Mouse (Mus musculus) hindbrain, embryonic 16.5 days (tissue): ENCODE results near the gene Mapk10. TPM values are rescaled to one million over a fixed set of nuclear protein-coding genes. Genes with fewer than 3 reads are reported as not detected.
A peak's percentile ranks its signal among the peaks of the same experiment; 100 is the strongest.

ENCODE experiments used
- ATAC-seq: fragments of 200-750 bp; cut with Nextera tagmentation; 2 replicates; pipeline ENCODE4 v1.8.0; 2017; ENCODE audit warnings: moderate TSS enrichment, moderate library complexity
- H3K27ac ChIP-seq: fragments of 300-500 bp; sonication (generic); 2 replicates; pipeline ENCODE4 v1.5.1; 2014; ENCODE audit warnings: low read depth, mild to moderate bottlenecking, control low read depth, low read length, moderate library complexity
- H3K27me3 ChIP-seq: fragments of 300-500 bp; sonication (generic); replicated peaks from 2 replicates; pipeline ENCODE4 v1.6.1; 2014; ENCODE audit warnings: low read length; ENCODE audit not compliant: control insufficient read depth, insufficient read depth
- H3K36me3 ChIP-seq: fragments of 300-500 bp; sonication (generic); 2 replicates; pipeline ENCODE4 v1.6.1; 2014; ENCODE audit warnings: mild to moderate bottlenecking, low read length, moderate library complexity, mixed read lengths; ENCODE audit not compliant: control insufficient read depth, insufficient read depth
- H3K4me1 ChIP-seq: fragments of 300-500 bp; sonication (generic); 2 replicates; pipeline ENCODE4 v1.6.1; 2014; ENCODE audit warnings: low read depth, low read length; ENCODE audit not compliant: control insufficient read depth, insufficient read depth
- H3K4me2 ChIP-seq: fragments of 300-500 bp; sonication (generic); 2 replicates; pipeline ENCODE4 v1.6.1; 2014; ENCODE audit warnings: mild to moderate bottlenecking, low read length, control low read depth, moderate library complexity
- H3K4me3 ChIP-seq: fragments of 300-500 bp; sonication (generic); 2 replicates; pipeline ENCODE4 v1.5.1; 2014; ENCODE audit warnings: mild to moderate bottlenecking, low read length, control low read depth, moderate library complexity
- H3K9ac ChIP-seq: fragments of 300-500 bp; sonication (generic); 2 replicates; pipeline ENCODE4 v1.6.1; 2014; ENCODE audit warnings: low read depth, mild to moderate bottlenecking, control low read depth, low read length, moderate library complexity
- H3K9me3 ChIP-seq: fragments of 300-500 bp; sonication (generic); 2 replicates; pipeline ENCODE4 v1.6.1; 2014; ENCODE audit warnings: mild to moderate bottlenecking, low read length, moderate library complexity; ENCODE audit not compliant: control insufficient read depth
- WGBS: fragments of 180-500 bp; shearing (Covaris S2); extraction: QIAGEN DNeasy Blood & Tissue Kit; methylation state at CpG from one replicate; pipeline ENCODE4 v1.1.7; 2014; 5-methylcytosine and 5-hydroxymethylcytosine counted together
- polyA plus RNA-seq: library from polyadenylated mRNA; unstranded; fragments of >200 nt; fragmentation: Nextera tagmentation; extraction: Ambion mirVana; gene quantifications from 2 replicates; pipeline ENCODE4 v1.2.1, GENCODE M21; 2015

The Mapk10 gene
- polyA plus RNA-seq, 1 experiment from 2014 or later: 92.4 TPM

- no peaks in the 10 kb centered on the region for H3K27me3 ChIP-seq
- peak overlapping the region; percentile 30 for H3K4me2 ChIP-seq
- no peaks in the 10 kb centered on the region for H3K9me3 ChIP-seq
- H3K9ac ChIP-seq: no peak overlapping the region
- 19% methylated on average over 8 of the region's 8 CpGs for WGBS
- ATAC-seq: peak; percentile 69
- peak overlapping the region; percentile 77 for H3K27ac ChIP-seq
- H3K4me1 ChIP-seq: peaks cover 23% of the 10 kb centered on the region
- H3K4me3 ChIP-seq: no peak overlapping the region
- H3K36me3 ChIP-seq: no peaks in the 10 kb centered on the region
Observed at GRCm38 (mm10) chr5:103160314-103161195, 50.6 kb downstream of the Mapk10 start.

GRCm38 (mm10) chr5:103140935-103141334 is 70.2 kb downstream of the Mapk10 start:
- 36% methylated on average over 5 of the region's 5 CpGs for WGBS
- Histone ChIP-seq H3K27me3 (no peaks in the 10 kb centered on the region), H3K4me2 (no peak overlapping the region), H3K4me3 (no peak overlapping the region), H3K4me1 (peaks cover 4% of the 10 kb centered on the region), H3K27ac (peak overlapping the region; percentile 23; the same call in 1 of the 2 replicates), H3K36me3 (no peaks in the 10 kb centered on the region), H3K9me3 (no peaks in the 10 kb centered on the region), H3K9ac (no peak overlapping the region)
- peak; percentile 50; the same call in 1 of the 2 replicates for ATAC-seq

- Histone ChIP-seq H3K27me3 (no peaks in the 10 kb centered on the region), H3K9ac (no peak overlapping the region), H3K36me3 (no peaks in the 10 kb centered on the region), H3K9me3 (no peaks in the 10 kb centered on the region), H3K4me3 (no peak overlapping the region), H3K4me2 (no peak overlapping the region), H3K27ac (no peak overlapping the region), H3K4me1 (no peaks in the 10 kb centered on the region)
- ATAC-seq: no peak
- 77% methylated on average over 9 of the region's 9 CpGs for WGBS
Observed at GRCm38 (mm10) chr5:103134839-103135238, 76.3 kb downstream of the Mapk10 start.

GRCm38 (mm10) chr5:103133626-103134025 is 77.5 kb downstream of the Mapk10 start:
- ATAC-seq: no peak
- H3K27ac ChIP-seq: no peak overlapping the region
- no peaks in the 10 kb centered on the region for H3K36me3 ChIP-seq
- no peak overlapping the region for H3K4me3 ChIP-seq
- 83% methylated on average over 9 of the region's 9 CpGs for WGBS
- H3K9ac ChIP-seq: no peak overlapping the region
- H3K27me3 ChIP-seq: no peaks in the 10 kb centered on the region
- no peaks in the 10 kb centered on the region for H3K9me3 ChIP-seq
- H3K4me1 ChIP-seq: no peaks in the 10 kb centered on the region
- H3K4me2 ChIP-seq: no peak overlapping the region

GRCm38 (mm10) chr5:103132814-103133213 is 78.3 kb downstream of the Mapk10 start:
- Histone ChIP-seq H3K4me2 (no peak overlapping the region), H3K36me3 (no peaks in the 10 kb centered on the region), H3K4me3 (no peak overlapping the region), H3K9ac (no peak overlapping the region), H3K4me1 (no peaks in the 10 kb centered on the region), H3K9me3 (no peaks in the 10 kb centered on the region), H3K27ac (no peak overlapping the region), H3K27me3 (no peaks in the 10 kb centered on the region)
- ATAC-seq: no peak
- 76% methylated on average over 6 of the region's 6 CpGs for WGBS

- H3K27me3 ChIP-seq: no peaks in the 10 kb centered on the region
- no peak for ATAC-seq
- no peak overlapping the region for H3K9ac ChIP-seq
- H3K27ac ChIP-seq: no peak overlapping the region
- 89% methylated on average over 3 of the region's 3 CpGs for WGBS
- no peaks in the 10 kb centered on the region for H3K9me3 ChIP-seq
- no peak overlapping the region for H3K4me2 ChIP-seq
- no peaks in the 10 kb centered on the region for H3K36me3 ChIP-seq
- H3K4me3 ChIP-seq: no peak overlapping the region
- H3K4me1 ChIP-seq: no peaks in the 10 kb centered on the region
Observed at GRCm38 (mm10) chr5:103119618-103120017, 91.5 kb downstream of the Mapk10 start.

GRCm38 (mm10) chr5:103115571-103115970 is 95.6 kb downstream of the Mapk10 start:
- no peak for ATAC-seq
- Histone ChIP-seq H3K9me3 (no peaks in the 10 kb centered on the region), H3K4me3 (no peak overlapping the region), H3K4me2 (no peak overlapping the region), H3K36me3 (no peaks in the 10 kb centered on the region), H3K4me1 (no peaks in the 10 kb centered on the region), H3K27ac (no peak overlapping the region), H3K9ac (no peak overlapping the region), H3K27me3 (no peaks in the 10 kb centered on the region)
- 96% methylated on average over 7 of the region's 7 CpGs for WGBS

DNA sequence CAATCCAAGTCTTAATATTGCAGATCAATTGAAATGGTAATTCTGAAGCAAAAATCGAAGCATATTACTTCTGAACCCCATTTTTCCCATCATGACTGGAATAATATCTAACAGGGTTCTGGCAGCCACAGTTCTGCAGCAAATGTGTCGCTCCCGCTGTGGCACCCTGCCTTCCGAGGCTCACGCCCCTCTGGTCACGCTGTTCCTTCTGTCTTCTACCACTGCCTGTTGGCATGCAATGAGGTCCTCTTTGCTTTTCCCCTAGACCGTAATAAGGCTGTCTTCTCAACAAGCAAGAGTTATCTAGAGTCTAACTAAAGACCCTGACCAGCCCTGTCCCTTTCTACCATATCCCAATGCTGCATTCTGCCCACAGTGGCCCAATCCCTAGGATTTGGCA is 98.7 kb downstream of the Mapk10 start:
- H3K27ac ChIP-seq: no peak overlapping the region
- no peaks in the 10 kb centered on the region for H3K9me3 ChIP-seq
- 92% methylated on average over 7 of the region's 7 CpGs for WGBS
- no peak overlapping the region for H3K4me3 ChIP-seq
- H3K9ac ChIP-seq: no peak overlapping the region
- no peaks in the 10 kb centered on the region for H3K27me3 ChIP-seq
- no peaks in the 10 kb centered on the region for H3K4me1 ChIP-seq
- no peak for ATAC-seq
- H3K4me2 ChIP-seq: no peak overlapping the region
- H3K36me3 ChIP-seq: 0 out of 2 replicates have a peak, but pooled peaks cover 2% of the 10 kb centered on the region

- no peaks in the 10 kb centered on the region for H3K27me3 ChIP-seq
- ATAC-seq: no peak
- H3K9ac ChIP-seq: no peak overlapping the region
- H3K27ac ChIP-seq: no peak overlapping the region
- no peaks in the 10 kb centered on the region; the same call in 1 of the 2 replicates for H3K4me1 ChIP-seq
- no peak overlapping the region for H3K4me2 ChIP-seq
- H3K36me3 ChIP-seq: 0 out of 2 replicates have a peak, but pooled peaks cover 2% of the 10 kb centered on the region
- WGBS: 84% methylated on average over 1 of the region's 1 CpGs
- H3K4me3 ChIP-seq: no peak overlapping the region
- no peaks in the 10 kb centered on the region for H3K9me3 ChIP-seq
Observed at GRCm38 (mm10) chr5:103109409-103109808, 101.7 kb downstream of the Mapk10 start.
